Mouse (Mus musculus) MEL (cell line): ENCODE data around the gene Gprasp1.

ENCODE experiments used
- CHD1 ChIP-seq: IDR thresholded peaks from 2 replicates; pipeline ENCODE4 v1.6.1; 2012; ENCODE audit warnings: low read depth, mild to moderate bottlenecking, inconsistent platforms, low read length, improper control_type of control experiment
- CHD2 ChIP-seq: IDR thresholded peaks from 2 replicates; pipeline ENCODE4 v1.6.1; 2011; ENCODE audit warnings: low read length, improper control_type of control experiment
- CTCF ChIP-seq, 3 experiments: IDR thresholded peaks in 2 of 3; conservative IDR thresholded peaks in 1 of 3; 2 replicates each; pipeline ENCODE4 v1.5.1; 2011 to 2012; ENCODE audit warnings: low read length in 3 of 3, low read depth in 2 of 3, mild to moderate bottlenecking in 2 of 3, improper control_type of control experiment in 1 of 3, inconsistent platforms in 1 of 3, mixed read lengths in 1 of 3, moderate library complexity in 1 of 3; ENCODE audit not compliant: control insufficient read depth in 1 of 3, insufficient read depth in 1 of 3, poor library complexity in 1 of 3, severe bottlenecking in 1 of 3
- EP300 ChIP-seq, 2 experiments: IDR thresholded peaks; 2 replicates each; pipeline ENCODE4 v1.6.1; 2011; ENCODE audit warnings: improper control_type of control experiment in 2 of 2, low read length in 2 of 2, low read depth in 1 of 2, mild to moderate bottlenecking in 1 of 2
- GATA1 ChIP-seq: IDR thresholded peaks from 2 replicates; pipeline ENCODE4 v1.6.1; 2011; ENCODE audit warnings: low read depth, low read length, improper control_type of control experiment
- POLR2A ChIP-seq, 2 experiments: IDR thresholded peaks; 2 replicates each; pipeline ENCODE4 v1.6.1; 2011 to 2012; ENCODE audit warnings: low read length in 2 of 2, mild to moderate bottlenecking in 2 of 2, control low read depth in 1 of 2, improper control_type of control experiment in 1 of 2, low read depth in 1 of 2, moderate library complexity in 1 of 2; ENCODE audit not compliant: control insufficient read depth in 1 of 2, insufficient read depth in 1 of 2, poor library complexity in 1 of 2
- RAD21 ChIP-seq: IDR thresholded peaks from 2 replicates; pipeline ENCODE4 v1.6.1; 2011; ENCODE audit warnings: mild to moderate bottlenecking, low read depth, low read length, improper control_type of control experiment
- RCOR1 ChIP-seq: IDR thresholded peaks from 2 replicates; pipeline ENCODE4 v1.6.1; 2012; ENCODE audit warnings: low read depth, mild to moderate bottlenecking, inconsistent platforms, low read length, improper control_type of control experiment
- SIN3A ChIP-seq: IDR thresholded peaks from 2 replicates; pipeline ENCODE4 v1.6.1; 2012; ENCODE audit warnings: low read length, improper control_type of control experiment, inconsistent platforms
- USF2 ChIP-seq, 2 experiments: IDR thresholded peaks; 2 replicates each; pipeline ENCODE4 v1.6.1; 2011 to 2012; ENCODE audit warnings: improper control_type of control experiment in 2 of 2, low read length in 2 of 2, borderline replicate concordance in 1 of 2, inconsistent platforms in 1 of 2, low read depth in 1 of 2, mild to moderate bottlenecking in 1 of 2; ENCODE audit not compliant: insufficient read depth in 1 of 2
- ZKSCAN1 ChIP-seq: IDR thresholded peaks from 2 replicates; pipeline ENCODE4 v1.6.1; 2012; ENCODE audit warnings: low read depth, mild to moderate bottlenecking, inconsistent platforms, low read length, improper control_type of control experiment, moderate library complexity
- ZNF384 ChIP-seq: IDR thresholded peaks from 2 replicates; pipeline ENCODE4 v1.6.1; 2012; ENCODE audit warnings: low read depth, mild to moderate bottlenecking, inconsistent platforms, low read length, improper control_type of control experiment

DNA sequence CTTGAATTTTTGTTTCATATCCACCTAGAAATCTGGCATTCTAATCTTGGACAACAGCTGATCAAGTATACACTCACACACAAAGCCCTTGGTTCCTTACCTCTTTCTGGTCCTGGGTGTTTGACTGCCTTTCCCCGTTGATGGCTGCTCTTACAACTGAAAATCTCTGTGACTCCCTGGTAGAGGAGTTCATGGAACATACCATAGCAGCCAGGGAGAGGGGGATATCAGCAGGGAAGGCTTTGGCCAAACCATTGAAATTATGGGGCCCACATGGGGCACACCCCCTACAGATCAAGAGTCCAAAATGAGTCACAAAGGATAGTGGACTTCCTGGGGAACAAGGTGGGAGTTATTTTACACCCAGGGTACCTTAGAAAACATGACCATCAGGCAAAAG is 48.9 kb upstream of the Gprasp1 start, which contains the start of gene Tcp11x2:
- TF ChIP-seq CHD2 (no peak), POLR2A (IDR thresholded peaks at IDR 0.05; ENCODE audit: control insufficient read depth in 1 of 2, insufficient read depth in 1 of 2, low read depth in 1 of 2, low read length in 2 of 2, poor library complexity in 1 of 2) (no peak), CTCF (IDR thresholded peaks at IDR 0.05 in 2 of 3, conservative IDR thresholded peaks at IDR 0.05 in 1 of 3; ENCODE audit: control insufficient read depth in 1 of 3, insufficient read depth in 1 of 3, low read depth in 2 of 3, low read length in 3 of 3, poor library complexity in 1 of 3, severe bottlenecking in 1 of 3) (no peak), EP300 (IDR thresholded peaks at IDR 0.05; ENCODE audit: low read depth in 1 of 2, low read length in 2 of 2) (no peak), RCOR1 (no peak), GATA1 (no peak), ZNF384 (no peak), CHD1 (no peak), SIN3A (no peak), RAD21 (no peak), USF2 (IDR thresholded peaks at IDR 0.05; ENCODE audit: borderline replicate concordance in 1 of 2, insufficient read depth in 1 of 2, low read depth in 1 of 2, low read length in 2 of 2) (no peak), ZKSCAN1 (no peak)
